Mouse (Mus musculus): ENCODE results near the gene AL732309.1. TPM values are rescaled to one million over a fixed set of nuclear protein-coding genes. Genes with fewer than 3 reads are reported as not detected.

AL732309.1 gene
- total and polyA plus RNA-seq, 3 experiments, result 0.68 to 4.7 (median 1.8) TPM

DNA sequence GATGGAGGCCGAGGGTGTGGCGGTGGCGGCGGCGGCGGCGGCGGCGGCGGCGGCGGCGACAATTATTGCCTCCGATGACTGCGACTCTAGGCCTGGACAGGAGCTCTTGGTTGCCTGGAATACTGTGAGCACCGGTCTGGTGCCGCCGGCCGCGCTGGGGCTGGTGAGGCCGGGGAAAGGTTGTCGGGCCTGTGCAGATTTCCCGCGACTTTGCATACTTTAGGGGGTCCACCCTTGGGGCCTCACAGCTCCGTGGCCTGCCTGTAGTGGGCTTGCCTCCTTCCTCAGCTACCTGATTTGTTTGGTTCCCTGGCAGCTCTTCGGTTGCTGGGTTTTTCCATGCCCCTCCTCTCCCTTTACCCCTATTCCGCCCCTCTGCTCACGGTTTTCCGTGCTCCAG, 25.9 kb upstream of the AL732309.1 start:
- under 1% methylated on average over 22 of the region's 29 CpGs for WGBS
- Histone ChIP-seq H3K27me3 (ENCODE audit: control insufficient read depth, insufficient read depth, low read length) (no peaks in the 10 kb centered on the region), H3K27ac (peak overlapping the region; percentile 95), H3K4me1 (ENCODE audit: control insufficient read depth, insufficient read depth, low read length) (peaks cover 5% of the 10 kb centered on the region), H3K36me3 (ENCODE audit: control insufficient read depth, insufficient read depth, low read length) (no peaks in the 10 kb centered on the region; the same call in 1 of the 2 replicates), H3K4me3 (peak overlapping the region; percentile 93), H3K9ac (ENCODE audit: low read depth, low read length) (peak overlapping the region; percentile 76), H3K79me2 (replicated peaks; ENCODE audit: control insufficient read depth, insufficient read depth, low read length) (0 out of 2 replicates have a peak, but pooled peaks cover 2% of the 10 kb centered on the region)
- intact Hi-C loops (cut with DNase I), result loop anchor here (1.0 to 5.0 kb wide), 3 partner anchors 17 to 60 kb away; partner anchors contain the start of genes Man1b1 and Tmem203
- no peak for TF ChIP-seq POLR2A (IDR thresholded peaks at IDR 0.05; ENCODE audit: insufficient read depth, low read depth, low read length)
- TF ChIP-seq EP300 (IDR thresholded peaks at IDR 0.05; ENCODE audit: insufficient read depth, low read depth, low read length), result no peak
- no peak for TF ChIP-seq CTCF (IDR thresholded peaks at IDR 0.05)
- no peak for DNase-seq

DNA sequence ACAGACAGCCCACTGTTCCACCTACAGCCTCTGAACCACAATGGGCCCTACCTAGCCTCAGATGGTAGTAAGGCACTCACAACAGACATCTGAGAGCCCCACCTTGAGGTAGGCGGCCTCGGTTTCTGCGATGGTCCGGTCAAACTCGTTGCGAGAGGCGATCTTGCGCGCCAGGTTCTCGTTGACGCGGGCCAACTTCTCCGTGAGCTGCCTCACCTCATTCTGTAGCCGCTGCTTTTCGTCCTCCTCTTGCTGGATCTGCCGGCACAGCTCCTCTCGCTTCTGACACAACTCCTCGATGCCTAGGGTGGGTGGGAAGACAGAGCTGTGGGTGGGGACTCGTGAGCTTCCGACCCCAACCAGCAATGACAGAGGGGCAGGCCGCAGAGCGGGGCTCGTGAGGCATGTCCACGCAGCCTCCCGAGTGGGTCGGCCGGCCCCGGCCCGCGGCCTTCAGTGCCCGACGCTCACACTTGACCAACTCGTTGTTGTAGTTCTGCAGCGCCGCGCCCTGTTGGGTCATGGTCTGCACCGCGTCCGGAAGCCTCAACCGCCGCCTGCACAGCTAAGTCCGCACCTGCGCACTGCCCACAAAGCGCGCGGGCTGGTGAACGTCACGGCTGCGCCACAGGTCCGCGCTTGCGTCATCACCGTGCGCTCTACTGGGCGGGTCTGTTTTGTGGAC, 25.3 kb upstream of the AL732309.1 start, which contains the start of the genes Ssna1 and Anapc2:
Gene Ssna1 (minus strand): TSS at position 612 of the 685 bp plus-strand sequence.
Gene Anapc2 (plus strand): TSS at position 652 of the 685 bp plus-strand sequence.
- H3K27me3 ChIP-seq (ENCODE audit: control insufficient read depth, insufficient read depth, low read length), result no peaks in the 10 kb centered on the region
- peak within 1 kb of the TSS; percentile 93 for H3K4me3 ChIP-seq
- no peaks in the 10 kb centered on the region; the same call in 1 of the 2 replicates for H3K36me3 ChIP-seq (ENCODE audit: control insufficient read depth, insufficient read depth, low read length)
- peak within 1 kb of the TSS; percentile 86 for H3K9ac ChIP-seq (ENCODE audit: low read depth, low read length)
- 0 out of 2 replicates have a peak, but pooled peaks cover 2% of the 10 kb centered on the region for H3K79me2 ChIP-seq (replicated peaks; ENCODE audit: control insufficient read depth, insufficient read depth, low read length)
- TF ChIP-seq CTCF (IDR thresholded peaks at IDR 0.05) (peak; percentile 61), POLR2A (IDR thresholded peaks at IDR 0.05; ENCODE audit: insufficient read depth, low read depth, low read length) (peak; percentile 88), EP300 (IDR thresholded peaks at IDR 0.05; ENCODE audit: insufficient read depth, low read depth, low read length) (peak; percentile 83)
- intact Hi-C loops (cut with DNase I), result loop anchor here (1.0 to 5.0 kb wide), 3 partner anchors 17 to 60 kb away; partner anchors contain the start of genes Man1b1 and Tmem203
- WGBS, result under 1% methylated on average over 55 of the region's 55 CpGs
- peak within 1 kb of the TSS; percentile 95 for H3K27ac ChIP-seq
- H3K4me1 ChIP-seq (ENCODE audit: control insufficient read depth, insufficient read depth, low read length), result peaks cover 9% of the 10 kb centered on the region
- peak; percentile 97 to 99 for DNase-seq

DNA sequence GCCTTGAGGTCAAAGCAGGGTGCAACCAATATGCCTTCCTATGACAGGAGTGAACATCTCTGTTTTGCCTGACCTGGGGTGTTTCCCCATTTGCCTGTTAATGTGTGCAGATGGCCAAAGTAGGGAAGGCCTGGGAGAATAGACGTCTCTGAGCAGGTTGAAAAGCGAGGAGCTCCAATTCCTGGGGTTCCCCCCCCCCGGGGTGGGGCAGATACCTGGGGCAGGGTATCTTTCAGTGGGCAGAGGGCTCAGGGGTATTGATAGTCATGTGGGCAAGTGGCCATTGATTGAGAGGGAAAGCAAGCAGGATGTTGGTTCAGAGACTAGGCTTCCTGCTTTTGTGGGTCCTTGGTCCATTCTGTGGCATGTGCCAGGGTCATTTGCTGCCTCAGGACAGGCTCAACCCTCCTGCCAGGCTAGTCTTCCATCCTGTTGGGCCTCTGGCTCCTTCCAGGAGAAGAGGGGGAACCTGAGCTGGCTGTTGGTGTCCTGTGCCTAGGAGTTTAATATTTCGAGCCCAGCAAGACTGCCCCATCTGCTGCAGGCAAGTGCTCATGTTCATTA, 21.2 kb upstream of the AL732309.1 start:
- Histone ChIP-seq H3K9ac (ENCODE audit: low read depth, low read length) (no peak overlapping the region), H3K27me3 (ENCODE audit: control insufficient read depth, insufficient read depth, low read length) (no peaks in the 10 kb centered on the region), H3K27ac (no peak overlapping the region; the same call in 1 of the 2 replicates), H3K36me3 (ENCODE audit: control insufficient read depth, insufficient read depth, low read length) (no peaks in the 10 kb centered on the region), H3K79me2 (replicated peaks; ENCODE audit: control insufficient read depth, insufficient read depth, low read length) (0 out of 2 replicates have a peak, but pooled peaks cover 2% of the 10 kb centered on the region), H3K4me1 (ENCODE audit: control insufficient read depth, insufficient read depth, low read length) (peaks cover 23% of the 10 kb centered on the region), H3K4me3 (no peak overlapping the region)
- TF ChIP-seq CTCF (IDR thresholded peaks at IDR 0.05) (no peak), EP300 (IDR thresholded peaks at IDR 0.05; ENCODE audit: insufficient read depth, low read depth, low read length) (no peak), POLR2A (IDR thresholded peaks at IDR 0.05; ENCODE audit: insufficient read depth, low read depth, low read length) (no peak)
- intact Hi-C loops (cut with DNase I), result loop anchor here (2.0 kb wide), 1 partner anchor 73 kb away; no protein-coding TSS in a partner anchor
- 79% methylated on average over 4 of the region's 4 CpGs for WGBS
- no peak for DNase-seq

DNA sequence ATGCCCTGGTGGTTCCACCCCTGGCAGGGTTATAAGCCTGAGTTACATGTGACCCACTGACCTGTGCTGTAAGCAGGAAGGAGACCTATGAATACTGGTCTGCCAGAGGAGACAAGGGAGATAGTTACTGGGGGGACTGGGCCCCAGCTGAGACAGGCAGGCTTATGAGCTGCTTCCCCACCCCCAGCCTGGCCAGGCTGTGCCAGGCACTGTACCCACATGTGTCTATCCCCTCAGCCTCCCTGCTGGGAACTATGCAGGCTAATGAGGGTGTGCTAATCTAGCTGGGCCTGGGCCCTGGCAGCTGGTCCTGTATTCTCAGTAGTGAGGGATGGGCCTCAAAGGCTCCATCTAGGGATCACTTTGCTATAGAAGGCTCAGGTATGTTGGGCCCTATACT, 20.6 kb upstream of the AL732309.1 start:
- Histone ChIP-seq H3K79me2 (replicated peaks; ENCODE audit: control insufficient read depth, insufficient read depth, low read length) (no peaks in the 10 kb centered on the region), H3K9ac (ENCODE audit: low read depth, low read length) (0 out of 2 replicates have a peak overlapping the region, but pooled peaks have one; percentile 10), H3K4me3 (no peak overlapping the region), H3K27me3 (ENCODE audit: control insufficient read depth, insufficient read depth, low read length) (no peaks in the 10 kb centered on the region), H3K27ac (peak overlapping the region; percentile 67), H3K36me3 (ENCODE audit: control insufficient read depth, insufficient read depth, low read length) (no peaks in the 10 kb centered on the region), H3K4me1 (ENCODE audit: control insufficient read depth, insufficient read depth, low read length) (peaks cover 23% of the 10 kb centered on the region)
- intact Hi-C loops (cut with DNase I), result loop anchor here (2.0 kb wide), 1 partner anchor 72 kb away; no protein-coding TSS in a partner anchor
- no peak for DNase-seq
- no peak for TF ChIP-seq POLR2A (IDR thresholded peaks at IDR 0.05; ENCODE audit: insufficient read depth, low read depth, low read length)
- TF ChIP-seq CTCF (IDR thresholded peaks at IDR 0.05), result no peak
- no peak for TF ChIP-seq EP300 (IDR thresholded peaks at IDR 0.05; ENCODE audit: insufficient read depth, low read depth, low read length)

DNA sequence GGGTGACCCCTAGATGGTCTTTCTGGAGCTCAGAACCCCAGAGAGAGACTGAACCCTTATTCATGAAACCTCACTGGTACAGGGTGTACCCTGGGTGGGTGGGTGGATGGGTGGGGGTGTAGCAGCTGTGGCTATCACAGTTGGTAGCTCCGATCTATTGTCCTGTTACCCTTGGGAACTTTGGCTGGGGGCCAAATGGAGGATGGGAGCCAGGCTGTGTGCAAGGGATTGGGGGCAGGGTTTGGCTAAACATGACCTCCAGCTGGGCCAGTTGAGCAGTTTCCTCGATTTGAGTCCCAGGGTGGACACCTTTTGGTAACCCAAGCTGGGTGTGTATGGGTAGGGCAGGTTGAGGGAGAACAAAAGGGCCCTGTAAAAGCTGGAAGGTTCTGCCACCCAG, 20.1 kb upstream of the AL732309.1 start:
- H3K79me2 ChIP-seq (replicated peaks; ENCODE audit: control insufficient read depth, insufficient read depth, low read length), result no peaks in the 10 kb centered on the region
- peaks cover 23% of the 10 kb centered on the region for H3K4me1 ChIP-seq (ENCODE audit: control insufficient read depth, insufficient read depth, low read length)
- H3K36me3 ChIP-seq (ENCODE audit: control insufficient read depth, insufficient read depth, low read length), result no peaks in the 10 kb centered on the region
- DNase-seq, result peak; percentile 55 to 67
- no peak for TF ChIP-seq EP300 (IDR thresholded peaks at IDR 0.05; ENCODE audit: insufficient read depth, low read depth, low read length)
- intact Hi-C loops (cut with DNase I), result loop anchor here (2.0 kb wide), 1 partner anchor 72 kb away; no protein-coding TSS in a partner anchor
- no peak overlapping the region for H3K9ac ChIP-seq (ENCODE audit: low read depth, low read length)
- 16% methylated on average over 2 of the region's 2 CpGs for WGBS
- peak overlapping the region; percentile 67 for H3K27ac ChIP-seq
- H3K4me3 ChIP-seq, result no peak overlapping the region
- H3K27me3 ChIP-seq (ENCODE audit: control insufficient read depth, insufficient read depth, low read length), result no peaks in the 10 kb centered on the region

Data from heart, adult 2 months (tissue).